Mouse (Mus musculus) brain, embryonic 18.5 days (tissue): ENCODE results near the gene Pde4a.
"Not testable (repeated sequence)": the region's sequence is repeated elsewhere in the genome, so short reads cannot be mapped to it uniquely, and the experiment has no call there.

ENCODE experiments used
- DNase-seq: peaks from one replicate; pipeline ENCODE4 v3.0.0-alpha.2; 2012; ENCODE audit warnings: low read depth, low spot score

Pde4a gene

GRCm38 (mm10) chr9:21216050-21216841 lies 50.7 kb downstream of the Pde4a start:
- DNase-seq, result no peak

- no peak for DNase-seq
These were observed 54.3 kb downstream of the Pde4a start for GRCm38 (mm10) chr9:21219820-21220219.

- peak; percentile 71 for DNase-seq
These were observed 55.2 kb downstream of the Pde4a start for GRCm38 (mm10) chr9:21220490-21221382.

GRCm38 (mm10) chr9:21221383-21221929 lies 55.9 kb downstream of the Pde4a start:
- DNase-seq, result no peak

- not testable (repeated sequence) for DNase-seq
These were observed 58.0 kb downstream of the Pde4a start for GRCm38 (mm10) chr9:21223490-21223889.

GRCm38 (mm10) chr9:21223906-21224305 lies 58.4 kb downstream of the Pde4a start:
- no peak for DNase-seq

- no peak for DNase-seq
These were observed 59.3 kb downstream of the Pde4a start for GRCm38 (mm10) chr9:21224576-21225414.

GRCm38 (mm10) chr9:21225415-21225758 lies 59.9 kb downstream of the Pde4a start:
- no peak for DNase-seq

- no peak for DNase-seq
These were observed 61.8 kb downstream of the Pde4a start for GRCm38 (mm10) chr9:21227342-21227741.

- no peak for DNase-seq
These were observed 66.0 kb downstream of the Pde4a start for GRCm38 (mm10) chr9:21231551-21231950.

GRCm38 (mm10) chr9:21232867-21233266 lies 67.4 kb downstream of the Pde4a start:
- no peak for DNase-seq

GRCm38 (mm10) chr9:21233366-21233765 lies 67.9 kb downstream of the Pde4a start:
- DNase-seq, result no peak

- no peak for DNase-seq
These were observed 68.3 kb downstream of the Pde4a start for GRCm38 (mm10) chr9:21233805-21234204.

GRCm38 (mm10) chr9:21235341-21235740 lies 69.8 kb downstream of the Pde4a start:
- no peak for DNase-seq

- DNase-seq, result no peak
These were observed 71.5 kb downstream of the Pde4a start for GRCm38 (mm10) chr9:21236991-21237367.

GRCm38 (mm10) chr9:21237368-21238003 lies 72.0 kb downstream of the Pde4a start:
- no peak for DNase-seq

GRCm38 (mm10) chr9:21238004-21238732 lies 72.7 kb downstream of the Pde4a start:
- no peak for DNase-seq

- DNase-seq, result no peak
These were observed 73.4 kb downstream of the Pde4a start, which contains the start of gene Keap1 for GRCm38 (mm10) chr9:21238733-21239464. Gene Keap1 (minus strand): TSS chr9:21239361.

GRCm38 (mm10) chr9:21239465-21239848 lies 73.9 kb downstream of the Pde4a start:
- DNase-seq, result no peak

- no peak for DNase-seq
These were observed 75.8 kb downstream of the Pde4a start for GRCm38 (mm10) chr9:21241343-21241742.
